Comparison of ENCODE assay signal across 15 mouse cellular contexts in genomic region chr2:68975780-68976179, GRCm38 (mm10).
"Had no signal": no experiment of that assay in that cellular context is flagged by ENCODE, and none has a peak within 500 bp of the region (broad histone marks: within the 10 kb centered on the region; RNA-seq: fewer than 3 reads in every experiment).

No protein-coding gene starts in this region.

- H3K27me3 ChIP-seq: liver, embryonic 15.5 days; midbrain, embryonic 15.5 days; neural tube, embryonic 12.5 days had no signal

- ATAC-seq: midbrain, embryonic 15.5 days had no signal

- H3K27ac ChIP-seq: kidney, postnatal 0 days; liver, embryonic 15.5 days; macrophage; midbrain, embryonic 15.5 days; neural tube, embryonic 12.5 days; stomach, postnatal 0 days had no signal

- H3K9me3 ChIP-seq: liver, embryonic 15.5 days; midbrain, embryonic 15.5 days; neural tube, embryonic 12.5 days had no signal

- H3K36me3 ChIP-seq: liver, embryonic 15.5 days; midbrain, embryonic 15.5 days; neural tube, embryonic 12.5 days had no signal

- H3K4me2 ChIP-seq: liver, embryonic 15.5 days; lung, embryonic 14.5 days; midbrain, embryonic 11.5 days; midbrain, embryonic 15.5 days; neural tube, embryonic 12.5 days had no signal

- DNase-seq: kidney, adult 11 months; kidney, adult 9 months; kidney, postnatal 36 days; layer of hippocampus, adult 9-11 months; layer of hippocampus, postnatal 36 days; lung, embryonic 14.5 days; lung, postnatal 10 days; thymus, postnatal 4 days had no signal

- H3K4me1 ChIP-seq: midbrain, embryonic 15.5 days; neural tube, embryonic 12.5 days had no signal

- H3K4me3 ChIP-seq: liver, embryonic 15.5 days; midbrain, embryonic 15.5 days; neural tube, embryonic 12.5 days had no signal

- H3K9ac ChIP-seq: liver, embryonic 15.5 days; lung, embryonic 14.5 days; midbrain, embryonic 15.5 days; neural tube, embryonic 12.5 days had no signal
